Mouse (Mus musculus) stomach, embryonic 14.5 days (tissue): ENCODE data around the gene Ctsq. TPM values are rescaled to one million over a fixed set of nuclear protein-coding genes. Genes with fewer than 3 reads are reported as not detected.
"Not testable (repeated sequence)": the region's sequence is repeated elsewhere in the genome, so short reads cannot be mapped to it uniquely, and the experiment has no call there.

ENCODE experiments used
- ATAC-seq: fragments of 200-750 bp; cut with Nextera tagmentation; 2 replicates; pipeline ENCODE4 v1.8.0; 2017; ENCODE audit warnings: low read depth, moderate TSS enrichment; ENCODE audit not compliant: insufficient number of reproducible peaks, insufficient read depth, low FRiP score
- H3K27ac ChIP-seq: fragments of 300-500 bp; sonication (generic); 2 replicates; pipeline ENCODE4 v1.5.1; 2014; ENCODE audit warnings: mild to moderate bottlenecking, low read length, moderate library complexity, mixed read lengths
- H3K27me3 ChIP-seq: fragments of 300-500 bp; sonication (generic); 2 replicates; pipeline ENCODE4 v1.6.1; 2014; ENCODE audit warnings: low read length, control low read depth, mixed read lengths; ENCODE audit not compliant: control insufficient read depth, insufficient read depth
- H3K36me3 ChIP-seq: fragments of 300-500 bp; sonication (generic); 2 replicates; pipeline ENCODE4 v1.6.1; 2014; ENCODE audit warnings: mild to moderate bottlenecking, control low read depth, low read length, moderate library complexity, mixed read lengths; ENCODE audit not compliant: control insufficient read depth, insufficient read depth
- H3K4me1 ChIP-seq: fragments of 300-500 bp; sonication (generic); 2 replicates; pipeline ENCODE4 v1.6.1; 2014; ENCODE audit warnings: low read length, control low read depth, mixed read lengths; ENCODE audit not compliant: control insufficient read depth, insufficient read depth
- H3K4me2 ChIP-seq: fragments of 300-500 bp; sonication (generic); replicated peaks from 2 replicates; pipeline ENCODE4 v1.6.1; 2014; ENCODE audit warnings: low read depth, low read length, control low read depth
- H3K4me3 ChIP-seq: fragments of 300-500 bp; sonication (generic); 2 replicates; pipeline ENCODE4 v1.5.1; 2014; ENCODE audit warnings: low read depth, low read length, control low read depth
- H3K9ac ChIP-seq: fragments of 300-500 bp; sonication (generic); replicated peaks from 2 replicates; pipeline ENCODE4 v1.6.1; 2014; ENCODE audit warnings: low read depth, mild to moderate bottlenecking, control low read depth, low read length, moderate library complexity, mixed read lengths
- H3K9me3 ChIP-seq: fragments of 300-500 bp; sonication (generic); 2 replicates; pipeline ENCODE4 v1.6.1; 2016; ENCODE audit warnings: low read depth, low read length, control low read depth; ENCODE audit not compliant: control insufficient read depth
- WGBS: fragments of 180-500 bp; shearing (Covaris S2); extraction: QIAGEN DNeasy Blood & Tissue Kit; methylation state at CpG from one replicate; pipeline ENCODE4 v1.1.7; 2014; 5-methylcytosine and 5-hydroxymethylcytosine counted together
- polyA plus RNA-seq: library from polyadenylated mRNA; unstranded; fragments of >200 nt; fragmentation: Nextera tagmentation; extraction: Ambion mirVana; gene quantifications from 2 replicates; pipeline ENCODE4 v1.2.1, GENCODE M21; 2014

The Ctsq gene
- not detected in 2 replicates for polyA plus RNA-seq

- WGBS = 48% methylated on average over 3 of the region's 3 CpGs
- ATAC-seq = no peak
- Histone ChIP-seq H3K27me3 (no peaks in the 10 kb centered on the region), H3K4me3 (no peak within 1 kb of the TSS), H3K9me3 (0 out of 2 replicates have a peak, but pooled peaks cover 7% of the 10 kb centered on the region), H3K4me2 (no peak within 1 kb of the TSS), H3K9ac (no peak within 1 kb of the TSS), H3K36me3 (no peaks in the 10 kb centered on the region), H3K27ac (no peak within 1 kb of the TSS), H3K4me1 (no peaks in the 10 kb centered on the region)
Measured at GRCm38 (mm10) chr13:61040531-61040930, at the start of gene Ctsq. TSS of gene Ctsq (minus strand) at chr13:61040631.

DNA sequence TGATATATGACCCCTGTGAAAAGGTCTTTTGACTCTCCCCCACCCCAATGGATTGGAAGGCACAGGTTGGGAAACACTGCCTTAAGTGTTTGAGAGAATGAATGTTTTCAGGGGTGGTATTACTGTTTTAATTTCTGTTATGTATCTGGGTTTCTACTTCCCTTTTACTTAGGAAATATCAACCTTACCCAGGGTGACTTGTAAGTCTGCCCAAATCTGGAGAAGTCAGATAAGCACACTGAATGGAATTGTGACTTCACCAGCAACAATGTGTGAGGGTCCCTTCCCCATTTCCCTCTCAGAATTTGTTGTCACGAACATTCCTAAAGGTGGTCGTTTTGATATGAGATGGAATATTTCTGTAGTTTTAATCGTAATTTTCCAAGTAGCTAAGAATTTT is 17.6 kb downstream of the Ctsq start:
- ATAC-seq = no peak
- Histone ChIP-seq H3K36me3 (no peaks in the 10 kb centered on the region), H3K9ac (no peak overlapping the region), H3K4me2 (no peak overlapping the region), H3K4me3 (no peak overlapping the region), H3K4me1 (no peaks in the 10 kb centered on the region), H3K27ac (no peak overlapping the region), H3K27me3 (no peaks in the 10 kb centered on the region), H3K9me3 (no peaks in the 10 kb centered on the region)
- WGBS = 84% methylated on average over 3 of the region's 3 CpGs

DNA sequence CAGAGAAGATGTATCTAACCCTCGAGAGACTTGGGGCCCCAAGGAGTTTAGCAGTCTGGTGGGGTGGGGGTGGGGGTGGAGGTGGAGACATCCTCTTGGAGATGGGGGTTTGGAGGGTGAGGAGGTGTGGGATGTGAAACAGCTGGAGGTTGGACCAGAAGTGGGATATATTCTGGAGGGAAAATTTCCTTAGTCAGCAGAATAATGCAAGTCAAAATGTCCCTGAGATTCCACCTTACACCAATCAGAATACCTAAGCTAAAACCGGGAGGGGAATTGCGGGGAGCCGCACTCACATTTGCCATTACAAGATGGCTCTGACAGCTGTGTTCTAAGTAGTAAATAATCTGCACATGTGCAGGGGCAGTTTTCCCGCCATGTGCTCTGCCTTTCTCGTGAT is 18.6 kb downstream of the Ctsq start:
- H3K36me3 ChIP-seq = no peaks in the 10 kb centered on the region
- no peak for ATAC-seq
- no peak overlapping the region for H3K9ac ChIP-seq
- no peaks in the 10 kb centered on the region for H3K9me3 ChIP-seq
- no peak overlapping the region for H3K4me2 ChIP-seq
- H3K27me3 ChIP-seq = no peaks in the 10 kb centered on the region
- no peak overlapping the region for H3K4me3 ChIP-seq
- no peaks in the 10 kb centered on the region for H3K4me1 ChIP-seq
- H3K27ac ChIP-seq = no peak overlapping the region
- 79% methylated on average over 4 of the region's 6 CpGs for WGBS

- no peak overlapping the region for H3K4me2 ChIP-seq
- H3K9ac ChIP-seq = no peak overlapping the region
- no peaks in the 10 kb centered on the region for H3K27me3 ChIP-seq
- H3K4me1 ChIP-seq = no peaks in the 10 kb centered on the region
- H3K4me3 ChIP-seq = no peak overlapping the region
- no peaks in the 10 kb centered on the region for H3K36me3 ChIP-seq
- H3K27ac ChIP-seq = no peak overlapping the region
- ATAC-seq = no peak
- 82% methylated on average over 4 of the region's 4 CpGs for WGBS
- H3K9me3 ChIP-seq = no peaks in the 10 kb centered on the region
Measured at GRCm38 (mm10) chr13:61010171-61010570, 30.3 kb downstream of the Ctsq start.

GRCm38 (mm10) chr13:61005859-61006258 is 34.6 kb downstream of the Ctsq start, which contains the start of gene Ctsj:
TSS of gene Ctsj (minus strand) at chr13:61005959.
- no peak within 1 kb of the TSS for H3K27ac ChIP-seq
- H3K9me3 ChIP-seq = no peaks in the 10 kb centered on the region
- H3K4me2 ChIP-seq = no peak within 1 kb of the TSS
- WGBS = 65% methylated on average over 3 of the region's 3 CpGs
- no peaks in the 10 kb centered on the region for H3K27me3 ChIP-seq
- no peak for ATAC-seq
- no peak within 1 kb of the TSS for H3K9ac ChIP-seq
- H3K4me3 ChIP-seq = no peak within 1 kb of the TSS
- H3K36me3 ChIP-seq = no peaks in the 10 kb centered on the region
- no peaks in the 10 kb centered on the region for H3K4me1 ChIP-seq

DNA sequence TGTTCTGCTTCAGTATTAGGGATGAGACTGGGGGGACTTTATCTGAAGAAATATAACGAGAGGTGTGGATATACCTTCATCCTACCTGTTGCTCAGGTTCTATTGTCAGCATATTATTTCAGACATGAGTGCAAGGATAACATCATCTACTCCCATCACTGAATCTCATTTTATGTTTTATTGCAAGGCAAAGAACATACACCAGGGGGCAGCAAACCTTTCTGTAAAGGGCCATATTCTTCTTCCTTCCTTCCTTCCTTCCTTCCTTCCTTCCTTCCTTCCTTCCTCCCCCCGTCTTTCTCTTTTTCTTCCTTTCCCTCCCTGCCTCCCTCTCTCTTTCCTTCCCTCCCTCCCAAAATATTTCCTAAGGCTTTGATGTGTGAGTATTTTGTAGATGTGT is 42.8 kb downstream of the Ctsq start:
- 62% methylated on average over 2 of the region's 2 CpGs for WGBS
- Histone ChIP-seq H3K9ac (no peak overlapping the region), H3K4me3 (no peak overlapping the region), H3K4me1 (no peaks in the 10 kb centered on the region), H3K36me3 (no peaks in the 10 kb centered on the region), H3K27me3 (no peaks in the 10 kb centered on the region), H3K4me2 (no peak overlapping the region), H3K9me3 (0 out of 2 replicates have a peak, but pooled peaks cover 3% of the 10 kb centered on the region), H3K27ac (no peak overlapping the region)
- ATAC-seq = no peak

- not testable (repeated sequence) for H3K9me3 ChIP-seq, H3K36me3 ChIP-seq, H3K9ac ChIP-seq, H3K27ac ChIP-seq, ATAC-seq, H3K4me3 ChIP-seq, H3K27me3 ChIP-seq, H3K4me2 ChIP-seq, H3K4me1 ChIP-seq
- 69% methylated on average over 5 of the region's 5 CpGs for WGBS
Measured at GRCm38 (mm10) chr13:60986915-60987314, 53.5 kb downstream of the Ctsq start.

Other genes with a start within 250 kb of the Ctsq start
- not detected in 2 replicates for gene Ctsll3, start 237.8 kb downstream of the Ctsq start, polyA plus RNA-seq
- not detected in 2 replicates for gene 4930486L24Rik, start 176.2 kb downstream of the Ctsq start, polyA plus RNA-seq
- gene Gm49392, start 143.7 kb downstream of the Ctsq start, polyA plus RNA-seq = 0.20 TPM in 1 of 2 replicates, not detected in the other
- 3.8 and 4.6 TPM in 2 replicates for gene Ctla2b, start 143.2 kb downstream of the Ctsq start, polyA plus RNA-seq
- not detected in 2 replicates for gene Tpbpb, start 135.8 kb downstream of the Ctsq start, polyA plus RNA-seq
- not detected in 2 replicates for gene Gm49393, start 105.0 kb downstream of the Ctsq start, polyA plus RNA-seq
- 1.2 and 1.6 TPM in 2 replicates for gene Gm49391, start 104.1 kb downstream of the Ctsq start, polyA plus RNA-seq
- gene Ctla2a, start 104.0 kb downstream of the Ctsq start, polyA plus RNA-seq = 25.5 and 28.8 TPM in 2 replicates
- gene Tpbpa, start 98.6 kb downstream of the Ctsq start, polyA plus RNA-seq = not detected in 2 replicates
- not detected in 2 replicates for gene Ctsj, start 34.7 kb downstream of the Ctsq start, polyA plus RNA-seq
- not detected in 2 replicates for gene Ctsr, start 123.6 kb upstream of the Ctsq start, polyA plus RNA-seq
- not detected in 2 replicates for gene Cts6, start 162.8 kb upstream of the Ctsq start, polyA plus RNA-seq
- gene Cts8, start 214.7 kb upstream of the Ctsq start, polyA plus RNA-seq = not detected in 2 replicates
- gene Gm49398, start 248.2 kb upstream of the Ctsq start, polyA plus RNA-seq = not detected in 2 replicates